Mouse (Mus musculus) hindbrain, postnatal 0 days (tissue): ENCODE measurements around the gene Aph1a. TPM values are rescaled to one million over a fixed set of nuclear protein-coding genes. Genes with fewer than 3 reads are reported as not detected.
"Not testable (repeated sequence)": the region's sequence is repeated elsewhere in the genome, so short reads cannot be mapped to it uniquely, and the experiment has no call there.

Source experiments
- ATAC-seq: fragments of 200-750 bp; cut with Nextera tagmentation; 2 replicates; pipeline ENCODE4 v1.8.0; 2017; ENCODE audit warnings: mild to moderate bottlenecking, moderate TSS enrichment, moderate library complexity
- DNase-seq: peaks from one replicate; pipeline ENCODE4 v3.0.0-alpha.2; 2015; ENCODE audit warnings: low spot score
- H3K27ac ChIP-seq: fragments of 300-500 bp; sonication (generic); 2 replicates; pipeline ENCODE4 v1.5.1; 2014; ENCODE audit warnings: mild to moderate bottlenecking
- H3K27me3 ChIP-seq: fragments of 300-500 bp; sonication (generic); 2 replicates; pipeline ENCODE4 v1.6.1; 2014; ENCODE audit warnings: low read length, mixed read lengths; ENCODE audit not compliant: insufficient read depth
- H3K36me3 ChIP-seq: fragments of 300-500 bp; sonication (generic); 2 replicates; pipeline ENCODE4 v1.6.1; 2014; ENCODE audit warnings: low read length, mixed read lengths; ENCODE audit not compliant: insufficient read depth
- H3K4me1 ChIP-seq: fragments of 300-500 bp; sonication (generic); 2 replicates; pipeline ENCODE4 v1.6.1; 2014; ENCODE audit warnings: antibody characterized with exemption, low read length, mixed read lengths; ENCODE audit not compliant: insufficient read depth
- H3K4me2 ChIP-seq: fragments of 300-500 bp; sonication (generic); 2 replicates; pipeline ENCODE4 v1.6.1; 2014; ENCODE audit warnings: low read depth, mild to moderate bottlenecking, low read length, moderate library complexity, mixed read lengths
- H3K4me3 ChIP-seq: fragments of 300-500 bp; sonication (generic); 2 replicates; pipeline ENCODE4 v1.5.1; 2014; ENCODE audit warnings: low read length
- H3K9ac ChIP-seq: fragments of 300-500 bp; sonication (generic); replicated peaks from 2 replicates; pipeline ENCODE4 v1.6.1; 2014; ENCODE audit warnings: mild to moderate bottlenecking, low read length, moderate library complexity, mixed read lengths
- H3K9me3 ChIP-seq: fragments of 300-500 bp; sonication (generic); 2 replicates; pipeline ENCODE4 v1.6.1; 2016; ENCODE audit warnings: low read length, mixed read lengths
- CTCF ChIP-seq: IDR thresholded peaks from 2 replicates; pipeline ENCODE4 v1.5.1; 2016; ENCODE audit warnings: antibody characterized with exemption, control low read depth, low read depth
- WGBS: fragments of 180-500 bp; shearing (Covaris S2); extraction: QIAGEN DNeasy Blood & Tissue Kit; methylation state at CpG from one replicate; pipeline ENCODE4 v1.1.7; 2014; 5-methylcytosine and 5-hydroxymethylcytosine counted together
- polyA plus RNA-seq: library from polyadenylated mRNA; unstranded; fragments of >200 nt; fragmentation: Nextera tagmentation; extraction: Ambion mirVana; gene quantifications from 2 replicates; pipeline ENCODE4 v1.2.1, GENCODE M21; 2015
- total RNA-seq: library from RNA; depleted of rRNA; stranded (reverse); fragments of >200 nt; gene quantifications from 2 replicates; pipeline ENCODE4 v1.2.3, GENCODE M21; 2014; rRNA removed

The Aph1a gene
- total RNA-seq = 75.9 and 99.4 TPM in 2 replicates
- 41.1 and 42.2 TPM in 2 replicates for polyA plus RNA-seq

DNA sequence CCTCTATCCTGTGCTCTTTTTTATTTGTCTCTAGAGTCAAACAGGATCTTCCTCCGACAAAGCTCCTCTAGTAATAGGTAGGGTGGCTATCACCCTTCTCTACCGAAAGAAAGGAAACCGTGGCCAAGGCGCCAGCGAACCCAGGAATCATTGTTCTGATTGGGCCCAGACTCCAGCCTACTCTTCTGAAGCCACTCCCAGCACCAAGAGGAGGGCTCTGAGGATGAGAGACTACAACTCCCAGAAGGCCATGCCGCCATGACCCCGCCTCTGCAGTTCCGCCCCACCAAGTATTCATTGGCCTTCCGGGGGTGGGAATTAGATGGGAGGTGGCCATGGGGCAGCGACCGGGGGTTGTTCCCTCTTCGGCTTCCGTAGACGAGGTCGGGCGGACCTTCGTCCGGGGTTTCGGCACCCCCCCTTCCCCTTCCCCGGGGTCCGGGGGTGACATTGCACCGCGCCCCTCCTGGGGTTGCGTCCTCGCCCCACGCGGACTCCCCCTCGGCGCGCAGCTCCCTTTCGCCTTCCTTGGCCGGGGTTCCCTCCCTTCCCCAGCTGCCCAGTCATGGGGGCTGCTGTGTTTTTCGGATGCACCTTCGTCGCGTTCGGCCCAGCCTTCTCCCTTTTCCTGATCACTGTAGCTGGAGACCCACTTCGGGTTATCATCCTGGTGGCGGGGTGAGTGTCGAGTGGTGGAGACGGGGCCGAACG is at the start of gene Aph1a:
Gene Aph1a, plus strand, starts transcription at position 364 of the 711 bp plus-strand sequence.
- Histone ChIP-seq H3K4me2 (peak within 1 kb of the TSS; percentile 70), H3K9ac (peak within 1 kb of the TSS; percentile 64), H3K27ac (peak within 1 kb of the TSS; percentile 80), H3K4me3 (peak within 1 kb of the TSS; percentile 67)
- ATAC-seq = peak; percentile 98
- under 1% methylated on average over 25 of the region's 43 CpGs for WGBS
- DNase-seq = peak; percentile 98
- H3K4me1 ChIP-seq, H3K36me3 ChIP-seq, H3K9me3 ChIP-seq, H3K27me3 ChIP-seq: not testable (repeated sequence)

- Histone ChIP-seq H3K9me3 (no peaks in the 10 kb centered on the region), H3K4me2 (no peak overlapping the region), H3K27me3 (no peaks in the 10 kb centered on the region), H3K4me1 (peaks cover 4% of the 10 kb centered on the region; the same call in 1 of the 2 replicates), H3K9ac (no peak overlapping the region), H3K4me3 (no peak overlapping the region), H3K27ac (no peak overlapping the region), H3K36me3 (peaks cover 67% of the 10 kb centered on the region)
- DNase-seq (no peak), ATAC-seq (no peak)
- WGBS = 85% methylated on average over 4 of the region's 4 CpGs
- TF ChIP-seq CTCF = no peak
These were observed 43.2 kb upstream of the Aph1a start for GRCm38 (mm10) chr3:95850611-95851010.

DNA sequence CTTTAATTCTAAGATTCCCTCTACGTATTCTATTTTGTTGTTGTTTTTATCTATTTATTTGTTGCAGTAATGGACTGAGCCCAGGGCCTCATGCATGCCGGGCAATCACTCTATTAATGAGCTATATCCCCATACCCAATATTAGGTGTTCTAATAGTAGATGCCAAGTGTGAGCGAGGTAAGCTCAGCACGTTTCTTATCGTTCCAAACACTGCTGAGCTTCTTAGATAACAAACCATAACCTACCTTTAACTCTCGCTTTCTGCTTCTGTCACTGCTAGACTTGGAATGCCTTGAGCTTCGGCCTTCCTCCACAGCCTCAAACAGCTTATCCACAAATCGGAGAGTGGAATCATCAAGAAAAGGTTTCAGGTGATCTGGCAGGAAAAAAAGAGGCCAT is 42.5 kb upstream of the Aph1a start:
- no peak for TF ChIP-seq CTCF
- no peak overlapping the region for H3K4me2 ChIP-seq

DNA sequence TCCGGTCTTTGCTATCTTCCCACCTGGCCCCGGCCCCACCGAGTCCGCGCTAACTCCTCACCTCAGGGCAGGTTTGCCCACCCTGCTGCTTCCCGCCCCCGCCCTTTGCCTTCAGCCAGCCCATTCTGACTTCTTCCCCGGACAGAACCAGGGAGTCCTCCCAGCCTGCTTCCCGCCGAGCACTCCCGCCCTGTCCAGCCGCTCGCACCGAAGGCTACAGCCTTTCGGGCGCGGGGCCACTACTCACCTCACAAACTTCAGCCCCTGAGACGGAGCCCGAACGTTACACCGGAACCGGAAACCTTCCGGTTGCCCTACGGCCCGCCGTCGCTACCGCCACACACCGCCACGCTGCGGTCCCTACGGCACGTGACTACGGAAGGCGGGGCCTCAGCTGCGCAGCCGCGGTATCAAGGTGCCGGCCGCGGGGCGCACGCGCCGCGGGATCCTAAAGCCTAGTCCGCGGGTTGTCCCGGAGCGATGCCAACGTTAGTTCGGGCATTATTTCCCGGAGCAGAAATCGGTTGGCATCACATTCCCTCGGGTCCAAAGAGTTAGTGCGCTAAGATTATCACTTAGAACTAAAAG is 38.2 kb upstream of the Aph1a start, which contains the start of gene Prpf3:
Gene Prpf3, minus strand, starts transcription at position 384 of the 588 bp plus-strand sequence.
- Histone ChIP-seq H3K9me3 (no peaks in the 10 kb centered on the region), H3K27ac (peak within 1 kb of the TSS; percentile 76; the same call in 1 of the 2 replicates), H3K36me3 (peaks cover 22% of the 10 kb centered on the region), H3K27me3 (no peaks in the 10 kb centered on the region), H3K4me2 (peak within 1 kb of the TSS; percentile 82), H3K4me1 (peaks cover 4% of the 10 kb centered on the region; the same call in 1 of the 2 replicates), H3K4me3 (peak within 1 kb of the TSS; percentile 86), H3K9ac (peak within 1 kb of the TSS; percentile 72)
- under 1% methylated on average over 56 of the region's 56 CpGs for WGBS
- TF ChIP-seq CTCF = no peak; the same call in 1 of the 2 replicates
- peak; percentile 99 for ATAC-seq
- DNase-seq = peak; percentile 96

More for the DNA sequence above, 42.5 kb upstream of the Aph1a start:
- no peak overlapping the region for H3K27ac ChIP-seq
- H3K27me3 ChIP-seq = no peaks in the 10 kb centered on the region
- DNase-seq (no peak), ATAC-seq (no peak)
- no peak overlapping the region for H3K9ac ChIP-seq
- WGBS = 96% methylated on average over 8 of the region's 8 CpGs
- H3K36me3 ChIP-seq = peaks cover 61% of the 10 kb centered on the region
- no peak overlapping the region for H3K4me3 ChIP-seq
- H3K9me3 ChIP-seq = no peaks in the 10 kb centered on the region
- peaks cover 4% of the 10 kb centered on the region; the same call in 1 of the 2 replicates for H3K4me1 ChIP-seq

DNA sequence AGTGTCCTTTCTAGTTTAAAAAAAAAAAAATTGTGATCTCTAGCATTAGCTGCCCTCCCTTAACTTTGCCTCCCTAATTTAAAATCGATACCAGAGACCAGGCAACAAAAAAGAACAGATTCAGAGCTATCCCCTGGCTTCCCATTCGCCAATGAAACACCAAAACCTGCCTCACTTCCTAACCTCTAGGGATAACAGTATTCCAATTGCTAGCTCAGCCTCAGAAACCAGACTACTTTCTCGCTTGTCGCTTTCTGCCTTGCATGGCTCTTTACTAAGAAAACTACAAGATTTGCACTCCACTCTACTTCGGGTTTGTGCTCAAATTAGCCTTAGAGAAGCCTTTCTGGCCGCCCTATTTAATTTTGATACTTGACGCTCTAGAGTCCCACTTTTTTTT is 37.7 kb upstream of the Aph1a start:
- ATAC-seq (peak; percentile 11; the same call in 1 of the 2 replicates), DNase-seq (peak; percentile 38)
- Histone ChIP-seq H3K4me1 (peaks cover 4% of the 10 kb centered on the region; the same call in 1 of the 2 replicates), H3K9me3 (no peaks in the 10 kb centered on the region), H3K4me3 (peak overlapping the region; percentile 86), H3K27ac (peak overlapping the region; percentile 76; the same call in 1 of the 2 replicates), H3K36me3 (peaks cover 17% of the 10 kb centered on the region; the same call in 1 of the 2 replicates), H3K4me2 (peak overlapping the region; percentile 82), H3K27me3 (no peaks in the 10 kb centered on the region), H3K9ac (peak overlapping the region; percentile 72)
- no peak for TF ChIP-seq CTCF
- 22% methylated on average over 7 of the region's 7 CpGs for WGBS

GRCm38 (mm10) chr3:95857050-95857449 is 36.7 kb upstream of the Aph1a start:
- not testable (repeated sequence) for H3K9me3 ChIP-seq, H3K9ac ChIP-seq
- 97% methylated on average over 1 of the region's 1 CpGs for WGBS

GRCm38 (mm10) chr3:95858278-95858677 is 35.5 kb upstream of the Aph1a start:
- not testable (repeated sequence) for H3K27me3 ChIP-seq, H3K9ac ChIP-seq, H3K4me1 ChIP-seq, H3K4me2 ChIP-seq, H3K4me3 ChIP-seq, H3K36me3 ChIP-seq, DNase-seq, H3K27ac ChIP-seq, ATAC-seq, H3K9me3 ChIP-seq
- WGBS = 87% methylated on average over 3 of the region's 3 CpGs

More at GRCm38 (mm10) chr3:95857050-95857449, 36.7 kb upstream of the Aph1a start:
- not testable (repeated sequence) for H3K27ac ChIP-seq, H3K4me3 ChIP-seq, ATAC-seq, H3K4me1 ChIP-seq, H3K4me2 ChIP-seq, DNase-seq, H3K27me3 ChIP-seq
- peaks cover 12% of the 10 kb centered on the region; the same call in 1 of the 2 replicates for H3K36me3 ChIP-seq
